In genomic region chr11:78745475-78745874, GRCm38 (mm10) we compare ENCODE assay signal across 12 mouse cellular contexts. TPM values are rescaled to one million over a fixed set of nuclear protein-coding genes. Genes with fewer than 3 reads are reported as not detected.
DNase-seq lines count a peak whose midpoint lies in the region; ATAC-seq and TF ChIP-seq lines count a peak whose summit lies in the region.
"Had no signal": no experiment of that assay in that cellular context is flagged by ENCODE, and none has a peak within 500 bp of the region (broad histone marks: within the 10 kb centered on the region; RNA-seq: fewer than 3 reads in every experiment).

No protein-coding gene starts in this region.

- no peak for TF ChIP-seq CTCF in kidney, postnatal 0 days (IDR thresholded peaks at IDR 0.05; ENCODE audit: low read depth)
- no peak for TF ChIP-seq CTCF in lung, postnatal 0 days (IDR thresholded peaks at IDR 0.05)

- WGBS in kidney, postnatal 0 days: 50% methylated on average over 4 of the region's 4 CpGs
- WGBS in kidney, embryonic 14.5 days: 53% methylated on average over 4 of the region's 4 CpGs
- WGBS in heart, embryonic 11.5 days (ENCODE audit: insufficient replicate concordance): 51% methylated on average over 4 of the region's 4 CpGs
- 34% methylated on average over 4 of the region's 4 CpGs for WGBS in lung, postnatal 0 days

- H3K27ac ChIP-seq in kidney, postnatal 0 days: 0 out of 2 replicates have a peak overlapping the region, but pooled peaks have one; percentile 32
- H3K27ac ChIP-seq in kidney, embryonic 14.5 days (ENCODE audit: low read depth, low read length): no peak overlapping the region
- 0 out of 2 replicates have a peak overlapping the region, but pooled peaks have one; percentile 46 for H3K27ac ChIP-seq in heart, embryonic 11.5 days (ENCODE audit: low read depth, low read length)
- no peak overlapping the region for H3K27ac ChIP-seq in lung, postnatal 0 days (ENCODE audit: low read length)
- H3K27ac ChIP-seq: gastrocnemius, adult 2 months; macrophage had no signal

- no peak for TF ChIP-seq EP300 in lung, postnatal 0 days (IDR thresholded peaks at IDR 0.05)

- no peak overlapping the region for H3K4me3 ChIP-seq in kidney, postnatal 0 days (replicated peaks; ENCODE audit: low read depth, low read length)
- no peak overlapping the region for H3K4me3 ChIP-seq in kidney, embryonic 14.5 days (ENCODE audit: low read length)
- H3K4me3 ChIP-seq in heart, embryonic 11.5 days (ENCODE audit: low read depth, low read length): no peak overlapping the region
- no peak overlapping the region for H3K4me3 ChIP-seq in lung, postnatal 0 days (ENCODE audit: low read depth, low read length)
- H3K4me3 ChIP-seq: gastrocnemius, adult 2 months; myocyte had no signal

- no peak overlapping the region for H3K4me2 ChIP-seq in kidney, postnatal 0 days (ENCODE audit: low read length)
- H3K4me2 ChIP-seq in kidney, embryonic 14.5 days (replicated peaks; ENCODE audit: low read depth, low read length): no peak overlapping the region
- H3K4me2 ChIP-seq in heart, embryonic 11.5 days: no peak overlapping the region
- H3K4me2 ChIP-seq in lung, postnatal 0 days (replicated peaks; ENCODE audit: low read depth, low read length): no peak overlapping the region

- no peak for ATAC-seq in kidney, postnatal 0 days (replicated peaks; ENCODE audit: low FRiP score, low read depth)
- no peak for ATAC-seq in kidney, embryonic 14.5 days (ENCODE audit: low FRiP score, low TSS enrichment)
- no peak for ATAC-seq in heart, embryonic 11.5 days (replicated peaks; ENCODE audit: insufficient number of reproducible peaks, low FRiP score, low TSS enrichment)
- ATAC-seq in lung, postnatal 0 days: peak; percentile 62
- ATAC-seq: CD4-positive, CD25-positive, alpha-beta regulatory T cell, adult 4 months had no signal

- no peaks in the 10 kb centered on the region for H3K9me3 ChIP-seq in kidney, postnatal 0 days (replicated peaks; ENCODE audit: low read length)
- no peaks in the 10 kb centered on the region for H3K9me3 ChIP-seq in kidney, embryonic 14.5 days (ENCODE audit: control insufficient read depth, low read length)
- no peaks in the 10 kb centered on the region for H3K9me3 ChIP-seq in heart, embryonic 11.5 days (replicated peaks; ENCODE audit: control insufficient read depth, low read length)
- H3K9me3 ChIP-seq in lung, postnatal 0 days (ENCODE audit: low read length): no peaks in the 10 kb centered on the region

- no peaks in the 10 kb centered on the region for H3K27me3 ChIP-seq in kidney, postnatal 0 days (ENCODE audit: insufficient read depth, low read length)
- H3K27me3 ChIP-seq in kidney, embryonic 14.5 days (ENCODE audit: control insufficient read depth, insufficient read depth, low read length): no peaks in the 10 kb centered on the region
- H3K27me3 ChIP-seq in heart, embryonic 11.5 days (ENCODE audit: control insufficient read depth, insufficient read depth, low read length): no peaks in the 10 kb centered on the region
- no peaks in the 10 kb centered on the region for H3K27me3 ChIP-seq in lung, postnatal 0 days (replicated peaks; ENCODE audit: insufficient read depth, low read length)

- peaks cover 9% of the 10 kb centered on the region; the same call in 1 of the 2 replicates for H3K36me3 ChIP-seq in kidney, postnatal 0 days (ENCODE audit: insufficient read depth, low read length)
- peaks cover 7% of the 10 kb centered on the region for H3K36me3 ChIP-seq in kidney, embryonic 14.5 days (ENCODE audit: control insufficient read depth, insufficient read depth, low read length)
- H3K36me3 ChIP-seq in heart, embryonic 11.5 days (ENCODE audit: control insufficient read depth, insufficient read depth, low read length): peaks cover 3% of the 10 kb centered on the region; the same call in 1 of the 2 replicates
- H3K36me3 ChIP-seq in lung, postnatal 0 days (ENCODE audit: insufficient read depth, low read length): no peaks in the 10 kb centered on the region

- no peaks in the 10 kb centered on the region for H3K4me1 ChIP-seq in kidney, postnatal 0 days (replicated peaks; ENCODE audit: insufficient read depth, low read length)
- H3K4me1 ChIP-seq in kidney, embryonic 14.5 days (ENCODE audit: control insufficient read depth, insufficient read depth, low read length): peaks cover under 1% of the 10 kb centered on the region; the same call in 1 of the 2 replicates
- peaks cover 3% of the 10 kb centered on the region; the same call in 1 of the 2 replicates for H3K4me1 ChIP-seq in heart, embryonic 11.5 days (ENCODE audit: control insufficient read depth, insufficient read depth, low read length)
- no peaks in the 10 kb centered on the region for H3K4me1 ChIP-seq in lung, postnatal 0 days (ENCODE audit: insufficient read depth, low read depth, low read length)

- H3K9ac ChIP-seq in kidney, postnatal 0 days (ENCODE audit: low read depth, low read length): no peak overlapping the region
- no peak overlapping the region for H3K9ac ChIP-seq in kidney, embryonic 14.5 days (ENCODE audit: low read depth, low read length)
- no peak overlapping the region for H3K9ac ChIP-seq in heart, embryonic 11.5 days (ENCODE audit: low read depth, low read length)
- no peak overlapping the region for H3K9ac ChIP-seq in lung, postnatal 0 days (replicated peaks; ENCODE audit: low read depth)

- DNase-seq in kidney, postnatal 0 days (ENCODE audit: low spot score): peak; percentile 27
- peak; percentile 37 for DNase-seq in adrenal gland, adult 8-10 months
- DNase-seq in lung, postnatal 0 days (ENCODE audit: low spot score): peak; percentile 40
- DNase-seq in urinary bladder, postnatal 36 days (ENCODE audit: low spot score in 2 of 2): no peak
- DNase-seq in thymus, postnatal 36 days: no peak
- DNase-seq in layer of hippocampus, adult 11-12 months (ENCODE audit: low spot score): no peak
- DNase-seq: gastrocnemius, adult 2 months had no signal

RNA-seq across cellular contexts. Expression of gene Ccnq, which starts 6.1 kb away (rescaled TPM):
- polyA plus RNA-seq in kidney, postnatal 0 days (2015; fragmentation: Nextera tagmentation; extraction: Ambion mirVana): 53.6 and 55.8 TPM in 2 replicates
- polyA plus RNA-seq in kidney, embryonic 14.5 days (2014; fragmentation: Nextera tagmentation; extraction: Ambion mirVana): 47.8 and 50.8 TPM in 2 replicates
- 10 to 100 TPM; 61.2 to 71.8 (median 64.7) TPM for total RNA-seq in adrenal gland, adult 8-10 months (2022)
- polyA plus RNA-seq in heart, embryonic 11.5 days (2014; fragmentation: Nextera tagmentation; extraction: Ambion mirVana): 31.0 and 34.0 TPM in 2 replicates
- 27.4 and 31.5 TPM in 2 replicates for polyA plus RNA-seq in lung, postnatal 0 days (2015; fragmentation: Nextera tagmentation; extraction: Ambion mirVana)

RNA-seq across cellular contexts. Expression of gene Nlk, which starts 48.3 kb away (rescaled TPM):
- polyA plus RNA-seq in kidney, postnatal 0 days (2015; fragmentation: Nextera tagmentation; extraction: Ambion mirVana): 19.2 and 20.8 TPM in 2 replicates
- 18.3 and 23.3 TPM in 2 replicates for polyA plus RNA-seq in kidney, embryonic 14.5 days (2014; fragmentation: Nextera tagmentation; extraction: Ambion mirVana)
- total RNA-seq in adrenal gland, adult 8-10 months (2022): 10 to 100 TPM; 45.2 to 62.8 (median 54.4) TPM
- 16.1 and 16.6 TPM in 2 replicates for polyA plus RNA-seq in heart, embryonic 11.5 days (2014; fragmentation: Nextera tagmentation; extraction: Ambion mirVana)
- 15.9 and 16.0 TPM in 2 replicates for polyA plus RNA-seq in lung, postnatal 0 days (2015; fragmentation: Nextera tagmentation; extraction: Ambion mirVana)

Comparison
In these comparisons a context has a peak if more than half of its experiments do, and no peak if none do; other contexts are left out.
1. H3K27ac ChIP-seq: peak in kidney, postnatal 0 days (single experiment) and heart, embryonic 11.5 days (single experiment); none in kidney, embryonic 14.5 days (single experiment) and lung, postnatal 0 days (single experiment).
2. DNase-seq: peak in kidney, postnatal 0 days (single experiment), adrenal gland, adult 8-10 months (single experiment) and lung, postnatal 0 days (single experiment); none in urinary bladder, postnatal 36 days (0 of 2), thymus, postnatal 36 days (0 of 2) and layer of hippocampus, adult 11-12 months (single experiment).